8 mouse cellular contexts compared by ENCODE assay signal in the genomic region with DNA sequence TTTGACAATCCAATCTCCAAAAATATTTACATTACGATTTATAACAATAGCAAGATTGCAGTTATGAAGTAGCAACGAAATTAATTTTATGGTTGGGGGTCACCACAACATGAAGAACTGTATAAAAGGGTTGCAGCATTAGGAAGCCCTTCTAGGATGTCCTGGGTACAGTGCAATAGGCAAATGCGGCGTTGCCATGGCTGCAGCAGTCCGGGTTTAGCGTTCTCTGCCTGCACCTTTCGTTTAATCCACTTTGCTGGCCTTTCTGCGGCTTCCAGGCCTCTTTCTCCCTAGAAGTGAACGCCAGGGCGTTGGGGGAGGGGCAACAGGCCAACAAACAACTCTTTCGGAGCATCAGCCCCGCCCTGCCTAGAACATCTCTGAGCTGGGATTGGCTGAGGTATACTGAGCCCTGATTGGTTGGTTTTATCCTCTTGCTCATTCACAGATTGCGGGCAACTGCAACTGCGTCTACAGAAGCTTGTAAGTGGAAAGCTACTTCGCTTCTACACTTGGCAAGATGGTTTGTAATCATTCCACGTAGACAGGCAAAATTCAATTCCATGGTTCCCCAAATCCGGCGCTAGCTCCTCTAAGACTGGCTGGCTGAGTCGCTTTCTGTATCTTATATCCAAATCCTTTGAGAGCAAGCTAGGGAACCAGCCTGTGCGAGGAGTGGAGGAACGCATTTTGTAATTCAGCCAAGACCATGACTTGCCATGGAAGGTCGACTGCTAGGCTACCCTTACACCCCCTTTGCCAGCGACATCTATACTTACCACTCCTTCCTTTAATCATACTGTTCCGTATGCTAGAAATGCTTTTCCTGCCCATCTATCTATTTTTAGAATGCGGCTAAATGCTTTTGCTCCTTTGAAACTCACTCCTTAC. TPM values are rescaled to one million over a fixed set of nuclear protein-coding genes. Genes with fewer than 3 reads are reported as not detected.
DNase-seq lines count a peak whose midpoint lies in the region; ATAC-seq and TF ChIP-seq lines count a peak whose summit lies in the region.

No protein-coding gene starts in this region.

- peak overlapping the region; percentile 72 for H3K4me2 ChIP-seq in heart, embryonic 12.5 days
- peak overlapping the region; percentile 73 for H3K4me2 ChIP-seq in kidney, embryonic 15.5 days
- peak overlapping the region; percentile 49 for H3K4me2 ChIP-seq in limb, embryonic 14.5 days (replicated peaks; ENCODE audit: low read depth, low read length, severe bottlenecking)
- H3K4me2 ChIP-seq in midbrain, embryonic 15.5 days: peak overlapping the region; percentile 69

- peak overlapping the region; percentile 32; the same call in 1 of the 2 replicates for H3K4me3 ChIP-seq in brown adipose tissue, adult 24 weeks (ENCODE audit: insufficient read depth, low read depth, low read length)
- H3K4me3 ChIP-seq in heart, embryonic 12.5 days: peak overlapping the region; percentile 46
- peak overlapping the region; percentile 40 for H3K4me3 ChIP-seq in kidney, embryonic 15.5 days (replicated peaks)
- H3K4me3 ChIP-seq in limb, embryonic 14.5 days (replicated peaks; ENCODE audit: low read length): peak overlapping the region; percentile 29
- peak overlapping the region; percentile 39 for H3K4me3 ChIP-seq in midbrain, embryonic 15.5 days

- 5% methylated on average over 25 of the region's 25 CpGs for WGBS in heart, embryonic 12.5 days
- 7% methylated on average over 25 of the region's 25 CpGs for WGBS in kidney, embryonic 15.5 days
- WGBS in limb, embryonic 14.5 days: 6% methylated on average over 25 of the region's 25 CpGs
- 5% methylated on average over 25 of the region's 25 CpGs for WGBS in midbrain, embryonic 15.5 days

- peak; percentile 86 for ATAC-seq in erythroid progenitor cell, adult 5-6 weeks (replicated peaks; ENCODE audit: low FRiP score, poor library complexity, severe bottlenecking)
- ATAC-seq in heart, embryonic 12.5 days (ENCODE audit: insufficient number of reproducible peaks, low FRiP score): peak; percentile 94
- peak; percentile 94 for ATAC-seq in kidney, embryonic 15.5 days (replicated peaks; ENCODE audit: low FRiP score)
- peak; percentile 94 for ATAC-seq in limb, embryonic 14.5 days (ENCODE audit: low FRiP score, low read depth)
- peak; percentile 97 for ATAC-seq in midbrain, embryonic 15.5 days (replicated peaks)

- no peak for TF ChIP-seq POLR2A in limb, embryonic 14.5 days (IDR thresholded peaks at IDR 0.05; ENCODE audit: borderline replicate concordance, extremely low read depth, insufficient read depth, insufficient read length)

- DNase-seq in B cell, adult 2 months: peak; percentile 62 to 64
- peak; percentile 97 for DNase-seq in limb, embryonic 14.5 days (ENCODE audit: low spot score)
- peak; percentile 47 to 59 for DNase-seq in spleen, adult 18-20 months

- H3K4me1 ChIP-seq in brown adipose tissue, adult 24 weeks (ENCODE audit: control insufficient read depth, insufficient read depth, insufficient read length, low read length): peaks cover 3% of the 10 kb centered on the region; the same call in 1 of the 2 replicates
- H3K4me1 ChIP-seq in heart, embryonic 12.5 days (replicated peaks): peaks cover 14% of the 10 kb centered on the region
- peaks cover 24% of the 10 kb centered on the region for H3K4me1 ChIP-seq in kidney, embryonic 15.5 days
- peaks cover 3% of the 10 kb centered on the region; the same call in 1 of the 2 replicates for H3K4me1 ChIP-seq in limb, embryonic 14.5 days (ENCODE audit: control insufficient read depth, insufficient read depth, low read length)
- H3K4me1 ChIP-seq in midbrain, embryonic 15.5 days: peaks cover 17% of the 10 kb centered on the region

- peaks cover 23% of the 10 kb centered on the region for H3K36me3 ChIP-seq in heart, embryonic 12.5 days
- H3K36me3 ChIP-seq in kidney, embryonic 15.5 days: peaks cover 23% of the 10 kb centered on the region
- peaks cover 20% of the 10 kb centered on the region for H3K36me3 ChIP-seq in limb, embryonic 14.5 days (ENCODE audit: control insufficient read depth, insufficient read depth, low read length)
- H3K36me3 ChIP-seq in midbrain, embryonic 15.5 days (replicated peaks): peaks cover 13% of the 10 kb centered on the region; the same call in 1 of the 2 replicates

- no peaks in the 10 kb centered on the region for H3K27me3 ChIP-seq in heart, embryonic 12.5 days (replicated peaks)
- H3K27me3 ChIP-seq in kidney, embryonic 15.5 days: no peaks in the 10 kb centered on the region
- H3K27me3 ChIP-seq in limb, embryonic 14.5 days (ENCODE audit: control insufficient read depth, insufficient read depth, low read length): no peaks in the 10 kb centered on the region
- no peaks in the 10 kb centered on the region for H3K27me3 ChIP-seq in midbrain, embryonic 15.5 days (replicated peaks)

- no peak overlapping the region for H3K27ac ChIP-seq in brown adipose tissue, adult 24 weeks (replicated peaks; ENCODE audit: low read depth, low read length)
- H3K27ac ChIP-seq in heart, embryonic 12.5 days (ENCODE audit: poor library complexity, severe bottlenecking): peak overlapping the region; percentile 67
- H3K27ac ChIP-seq in kidney, embryonic 15.5 days: peak overlapping the region; percentile 38
- H3K27ac ChIP-seq in limb, embryonic 14.5 days (replicated peaks; ENCODE audit: low read depth, low read length): peak overlapping the region; percentile 39
- H3K27ac ChIP-seq in midbrain, embryonic 15.5 days: peak overlapping the region; percentile 86

- peak overlapping the region; percentile 61; the same call in 1 of the 2 replicates for H3K9ac ChIP-seq in heart, embryonic 12.5 days
- peak overlapping the region; percentile 30 for H3K9ac ChIP-seq in kidney, embryonic 15.5 days
- peak overlapping the region; percentile 44; the same call in 1 of the 2 replicates for H3K9ac ChIP-seq in limb, embryonic 14.5 days (ENCODE audit: low read depth, low read length, severe bottlenecking)
- H3K9ac ChIP-seq in midbrain, embryonic 15.5 days: peak overlapping the region; percentile 30; the same call in 1 of the 2 replicates

- no peaks in the 10 kb centered on the region for H3K9me3 ChIP-seq in heart, embryonic 12.5 days (replicated peaks)
- no peaks in the 10 kb centered on the region for H3K9me3 ChIP-seq in kidney, embryonic 15.5 days (replicated peaks)
- H3K9me3 ChIP-seq in limb, embryonic 14.5 days (ENCODE audit: control insufficient read depth, low read length): no peaks in the 10 kb centered on the region
- H3K9me3 ChIP-seq in midbrain, embryonic 15.5 days: no peaks in the 10 kb centered on the region

RNA-seq across cellular contexts. Expression of a gene that starts 10.9 kb away (rescaled TPM):
- polyA plus RNA-seq in brown adipose tissue, adult 24 weeks (2012; ENCODE audit: insufficient read depth, insufficient read length, missing spikeins): 7.3 and 15.9 TPM in 2 replicates
- total RNA-seq in erythroid progenitor cell, adult 5-6 weeks (2015; ENCODE audit: low replicate concordance): 0.84 TPM in 1 of 2 replicates, not detected in the other
- total RNA-seq in erythroid progenitor cell, adult 5-6 weeks (2017; ENCODE audit: low replicate concordance): 0.39 TPM in 1 of 2 replicates, not detected in the other
- 20.7 and 22.9 TPM in 2 replicates for polyA plus RNA-seq in heart, embryonic 12.5 days (2016; fragmentation: Nextera tagmentation; extraction: Ambion mirVana)
- 18.8 and 23.4 TPM in 2 replicates for polyA plus RNA-seq in kidney, embryonic 15.5 days (2015; fragmentation: Nextera tagmentation; extraction: Ambion mirVana)
- polyA plus RNA-seq in limb, embryonic 14.5 days (2012; rRNA removed): 40.6 and 44.5 TPM in 2 replicates
- polyA plus RNA-seq in limb, embryonic 14.5 days (2014; fragmentation: Nextera tagmentation; extraction: Ambion mirVana): 20.9 and 25.5 TPM in 2 replicates
- 50.2 and 54.6 TPM in 2 replicates for polyA plus RNA-seq in midbrain, embryonic 15.5 days (2015; fragmentation: Nextera tagmentation; extraction: Ambion mirVana)

RNA-seq across cellular contexts. Expression of a gene that starts 18.9 kb away (rescaled TPM):
- 17.3 and 19.7 TPM in 2 replicates for polyA plus RNA-seq in brown adipose tissue, adult 24 weeks (2012; ENCODE audit: insufficient read depth, insufficient read length, missing spikeins)
- 29.6 and 37.3 TPM in 2 replicates for total RNA-seq in erythroid progenitor cell, adult 5-6 weeks (2015; ENCODE audit: low replicate concordance)
- 16.3 and 17.8 TPM in 2 replicates for total RNA-seq in erythroid progenitor cell, adult 5-6 weeks (2017; ENCODE audit: low replicate concordance)
- polyA plus RNA-seq in heart, embryonic 12.5 days (2016; fragmentation: Nextera tagmentation; extraction: Ambion mirVana): 27.3 and 29.3 TPM in 2 replicates
- 42.5 and 42.8 TPM in 2 replicates for polyA plus RNA-seq in kidney, embryonic 15.5 days (2015; fragmentation: Nextera tagmentation; extraction: Ambion mirVana)
- 35.3 and 38.9 TPM in 2 replicates for polyA plus RNA-seq in limb, embryonic 14.5 days (2012; rRNA removed)
- 42.7 and 44.1 TPM in 2 replicates for polyA plus RNA-seq in limb, embryonic 14.5 days (2014; fragmentation: Nextera tagmentation; extraction: Ambion mirVana)
- 50.6 and 52.2 TPM in 2 replicates for polyA plus RNA-seq in midbrain, embryonic 15.5 days (2015; fragmentation: Nextera tagmentation; extraction: Ambion mirVana)

RNA-seq across cellular contexts. Expression of a gene that starts 39.8 kb away (rescaled TPM):
- polyA plus RNA-seq in brown adipose tissue, adult 24 weeks (2012; ENCODE audit: insufficient read depth, insufficient read length, missing spikeins): 52.3 and 109 TPM in 2 replicates
- 312 and 323 TPM in 2 replicates for total RNA-seq in erythroid progenitor cell, adult 5-6 weeks (2015; ENCODE audit: low replicate concordance)
- 485 and 568 TPM in 2 replicates for total RNA-seq in erythroid progenitor cell, adult 5-6 weeks (2017; ENCODE audit: low replicate concordance)
- 254 and 260 TPM in 2 replicates for polyA plus RNA-seq in heart, embryonic 12.5 days (2016; fragmentation: Nextera tagmentation; extraction: Ambion mirVana)
- 320 and 328 TPM in 2 replicates for polyA plus RNA-seq in kidney, embryonic 15.5 days (2015; fragmentation: Nextera tagmentation; extraction: Ambion mirVana)
- 524 and 556 TPM in 2 replicates for polyA plus RNA-seq in limb, embryonic 14.5 days (2012; rRNA removed)
- 338 and 354 TPM in 2 replicates for polyA plus RNA-seq in limb, embryonic 14.5 days (2014; fragmentation: Nextera tagmentation; extraction: Ambion mirVana)
- 229 and 241 TPM in 2 replicates for polyA plus RNA-seq in midbrain, embryonic 15.5 days (2015; fragmentation: Nextera tagmentation; extraction: Ambion mirVana)
